Mouse (Mus musculus) midbrain, embryonic 11.5 days (tissue): Measurements from ENCODE around the gene Mfrp. TPM values are rescaled to one million over a fixed set of nuclear protein-coding genes. Genes with fewer than 3 reads are reported as not detected.

ENCODE experiments used
- ATAC-seq: fragments of 200-750 bp; cut with Nextera tagmentation; 2 replicates; pipeline ENCODE4 v1.8.0; 2017; ENCODE audit warnings: moderate TSS enrichment, moderate library complexity; ENCODE audit not compliant: low FRiP score
- DNase-seq: peaks from one replicate; pipeline ENCODE4 v3.0.0; 2015; ENCODE audit warnings: low spot score; ENCODE audit errors: missing footprints
- H3K27ac ChIP-seq: fragments of 300-500 bp; sonication (generic); 2 replicates; pipeline ENCODE4 v1.5.1; 2014; ENCODE audit warnings: low read depth, low read length
- H3K27me3 ChIP-seq: fragments of 300-500 bp; sonication (generic); 2 replicates; pipeline ENCODE4 v1.6.1; 2014; ENCODE audit warnings: mild to moderate bottlenecking, low read length, moderate library complexity, mixed read lengths; ENCODE audit not compliant: control insufficient read depth, insufficient read depth
- H3K36me3 ChIP-seq: fragments of 300-500 bp; sonication (generic); 2 replicates; pipeline ENCODE4 v1.6.1; 2014; ENCODE audit warnings: mild to moderate bottlenecking, low read length, moderate library complexity, mixed read lengths; ENCODE audit not compliant: control insufficient read depth, insufficient read depth
- H3K4me1 ChIP-seq: fragments of 300-500 bp; sonication (generic); 2 replicates; pipeline ENCODE4 v1.6.1; 2014; ENCODE audit warnings: low read length; ENCODE audit not compliant: control insufficient read depth, insufficient read depth
- H3K4me2 ChIP-seq: fragments of 300-500 bp; sonication (generic); 2 replicates; pipeline ENCODE4 v1.6.1; 2014; ENCODE audit warnings: mild to moderate bottlenecking, moderate library complexity
- H3K4me3 ChIP-seq: fragments of 300-500 bp; sonication (generic); 2 replicates; pipeline ENCODE4 v1.5.1; 2014; ENCODE audit warnings: low read depth, low read length
- H3K9ac ChIP-seq: fragments of 300-500 bp; sonication (generic); 2 replicates; pipeline ENCODE4 v1.6.1; 2014; ENCODE audit warnings: low read length
- H3K9me3 ChIP-seq: fragments of 300-500 bp; sonication (generic); 2 replicates; pipeline ENCODE4 v1.6.1; 2016; ENCODE audit warnings: low read length; ENCODE audit not compliant: control insufficient read depth
- WGBS: fragments of 180-500 bp; shearing (Covaris S2); extraction: QIAGEN DNeasy Blood & Tissue Kit; methylation state at CpG from one replicate; pipeline ENCODE4 v1.1.7; 2014; 5-methylcytosine and 5-hydroxymethylcytosine counted together
- polyA plus RNA-seq: library from polyadenylated mRNA; unstranded; fragments of >200 nt; fragmentation: Nextera tagmentation; extraction: Ambion mirVana; gene quantifications from 2 replicates; pipeline ENCODE4 v1.2.1, GENCODE M21; 2014

Mfrp gene
- polyA plus RNA-seq, 1 experiment from 2014 or later: not detected

GRCm38 (mm10) chr9:44093612-44094503, 7.7 kb upstream of the Mfrp start:
- Histone ChIP-seq H3K9ac (no peak overlapping the region), H3K27me3 (no peaks in the 10 kb centered on the region), H3K9me3 (no peaks in the 10 kb centered on the region), H3K4me3 (no peak overlapping the region), H3K36me3 (no peaks in the 10 kb centered on the region; the same call in 1 of the 2 replicates), H3K4me2 (peak overlapping the region; percentile 29), H3K4me1 (peaks cover 15% of the 10 kb centered on the region), H3K27ac (no peak overlapping the region)
- peak; percentile 73 for ATAC-seq
- WGBS: 33% methylated on average over 24 of the region's 24 CpGs
- DNase-seq: peak; percentile 94

DNA sequence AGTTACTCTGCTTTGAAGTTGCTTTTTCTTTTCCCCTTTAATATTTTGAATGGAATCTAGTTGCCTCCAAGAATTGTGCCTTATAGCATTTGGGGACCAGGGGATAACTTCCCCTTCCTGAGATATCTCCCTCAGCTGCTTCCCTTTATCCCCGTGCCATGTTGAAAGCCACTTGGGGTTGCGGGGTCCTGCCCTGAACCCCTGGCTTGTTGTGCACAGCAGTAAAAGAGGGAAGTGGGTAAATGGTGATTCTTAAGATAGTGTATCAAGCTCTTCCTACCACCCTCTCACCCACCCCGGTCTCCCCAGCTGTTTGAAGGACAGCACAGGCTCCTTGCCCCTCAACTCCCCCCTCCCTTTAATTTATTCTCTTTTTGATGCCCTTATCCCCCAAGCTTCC, 6.8 kb upstream of the Mfrp start:
- Histone ChIP-seq H3K9me3 (no peaks in the 10 kb centered on the region), H3K9ac (no peak overlapping the region), H3K36me3 (no peaks in the 10 kb centered on the region; the same call in 1 of the 2 replicates), H3K27ac (no peak overlapping the region), H3K4me1 (peaks cover 15% of the 10 kb centered on the region), H3K4me2 (no peak overlapping the region), H3K4me3 (no peak overlapping the region), H3K27me3 (no peaks in the 10 kb centered on the region)
- ATAC-seq (no peak), DNase-seq (no peak)
- WGBS: 71% methylated on average over 3 of the region's 3 CpGs

DNA sequence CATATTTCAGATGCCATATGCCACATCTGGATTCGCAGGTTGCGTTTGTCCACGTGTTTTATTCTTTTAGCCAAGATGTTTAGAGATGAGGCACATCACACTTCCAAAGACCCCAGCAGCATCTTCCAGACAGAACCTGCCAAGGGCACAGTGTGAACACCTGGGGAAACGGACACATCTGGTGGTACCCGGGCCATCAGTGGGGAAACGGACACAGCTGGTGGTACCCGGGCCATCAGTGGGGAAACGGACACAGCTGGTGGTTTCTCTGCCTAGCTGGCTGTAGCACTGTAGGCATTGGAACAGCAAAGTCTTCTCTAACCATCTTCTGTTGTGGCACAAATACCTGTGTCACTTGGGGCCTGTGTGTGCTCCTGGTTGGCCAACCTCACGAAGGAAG, 5.7 kb upstream of the Mfrp start:
- Histone ChIP-seq H3K9me3 (no peaks in the 10 kb centered on the region), H3K4me2 (no peak overlapping the region), H3K4me1 (peaks cover 15% of the 10 kb centered on the region), H3K9ac (no peak overlapping the region), H3K27ac (no peak overlapping the region), H3K27me3 (no peaks in the 10 kb centered on the region), H3K4me3 (no peak overlapping the region), H3K36me3 (no peaks in the 10 kb centered on the region; the same call in 1 of the 2 replicates)
- 91% methylated on average over 9 of the region's 9 CpGs for WGBS
- ATAC-seq (no peak), DNase-seq (no peak)

DNA sequence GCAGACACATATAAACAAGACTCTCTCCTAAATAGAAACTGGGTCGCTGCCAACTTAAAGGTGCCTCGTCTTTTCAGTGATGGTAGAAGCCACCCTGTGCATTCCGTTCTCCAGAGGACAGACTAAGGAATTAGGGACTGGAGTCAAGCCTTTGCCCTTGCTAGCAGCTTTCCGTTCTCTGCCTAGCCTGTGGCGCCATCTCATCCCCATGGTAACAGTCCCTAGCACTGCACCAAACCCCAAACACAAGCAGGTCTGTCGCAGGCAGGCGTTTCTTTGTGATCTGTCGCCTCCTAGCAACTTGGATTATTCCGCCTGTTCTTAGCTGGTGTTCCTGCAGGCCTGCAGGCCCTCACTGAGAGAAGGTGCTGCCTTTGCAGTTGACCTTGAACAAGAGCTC, 5.0 kb upstream of the Mfrp start:
- 11% methylated on average over 9 of the region's 9 CpGs for WGBS
- H3K9ac ChIP-seq: 0 out of 2 replicates have a peak overlapping the region, but pooled peaks have one; percentile 16

DNA sequence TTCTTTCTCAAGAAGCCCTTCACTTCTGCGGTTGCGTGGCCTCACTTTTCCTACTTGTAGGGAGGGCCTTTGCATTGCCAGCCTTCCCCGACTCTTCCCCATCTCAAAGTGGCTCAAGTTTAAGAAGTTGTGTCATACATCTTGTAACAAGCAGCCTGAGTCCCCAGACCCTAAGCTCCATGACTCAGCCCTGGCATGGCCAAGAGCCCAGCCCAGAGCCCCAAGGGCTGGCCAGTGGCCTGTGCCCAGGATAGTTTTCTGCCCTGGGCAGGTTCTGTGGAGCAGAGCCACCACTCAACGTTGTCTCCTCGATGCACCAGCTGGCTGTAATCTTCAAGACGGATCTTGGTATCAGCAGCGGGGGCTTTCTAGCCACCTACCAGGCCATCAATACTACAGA, 3.4 kb downstream of the Mfrp start:
- WGBS: 89% methylated on average over 7 of the region's 7 CpGs
- Histone ChIP-seq H3K4me3 (no peak overlapping the region), H3K27ac (no peak overlapping the region), H3K9ac (no peak overlapping the region), H3K36me3 (peaks cover 5% of the 10 kb centered on the region; the same call in 1 of the 2 replicates), H3K4me2 (no peak overlapping the region), H3K4me1 (peaks cover 39% of the 10 kb centered on the region), H3K27me3 (no peaks in the 10 kb centered on the region), H3K9me3 (no peaks in the 10 kb centered on the region)
- DNase-seq (no peak), ATAC-seq (no peak)

More for the DNA sequence above, 5.0 kb upstream of the Mfrp start:
- Histone ChIP-seq H3K4me2 (no peak overlapping the region), H3K4me1 (peaks cover 16% of the 10 kb centered on the region), H3K36me3 (no peaks in the 10 kb centered on the region; the same call in 1 of the 2 replicates), H3K9me3 (no peaks in the 10 kb centered on the region), H3K27me3 (no peaks in the 10 kb centered on the region), H3K27ac (no peak overlapping the region), H3K4me3 (no peak overlapping the region)
- ATAC-seq: peak; percentile 66
- no peak for DNase-seq

DNA sequence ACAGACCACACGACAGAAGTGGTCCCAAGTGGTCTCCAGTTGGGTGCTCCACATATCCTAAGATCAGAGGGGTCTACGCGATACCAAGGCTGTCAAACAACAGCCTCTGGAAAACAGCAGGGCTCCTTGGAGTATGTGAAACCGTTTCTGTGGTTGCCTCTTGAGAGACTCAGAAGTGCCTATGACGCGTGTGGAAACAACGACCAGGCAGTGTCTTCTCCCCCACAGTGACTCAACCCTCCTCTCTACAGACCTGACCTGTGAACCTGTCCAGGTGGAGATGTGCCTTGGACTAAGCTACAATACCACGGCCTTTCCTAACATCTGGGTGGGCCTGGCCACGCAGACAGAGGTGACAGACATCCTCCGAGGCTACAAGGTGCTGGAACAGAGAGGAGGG, 4.3 kb downstream of the Mfrp start:
- Histone ChIP-seq H3K4me3 (no peak overlapping the region), H3K27me3 (no peaks in the 10 kb centered on the region), H3K27ac (no peak overlapping the region), H3K4me1 (peaks cover 46% of the 10 kb centered on the region), H3K4me2 (no peak overlapping the region), H3K9ac (no peak overlapping the region), H3K36me3 (peaks cover 5% of the 10 kb centered on the region; the same call in 1 of the 2 replicates), H3K9me3 (no peaks in the 10 kb centered on the region)
- DNase-seq: no peak
- WGBS: 85% methylated on average over 10 of the region's 10 CpGs
- no peak for ATAC-seq

DNA sequence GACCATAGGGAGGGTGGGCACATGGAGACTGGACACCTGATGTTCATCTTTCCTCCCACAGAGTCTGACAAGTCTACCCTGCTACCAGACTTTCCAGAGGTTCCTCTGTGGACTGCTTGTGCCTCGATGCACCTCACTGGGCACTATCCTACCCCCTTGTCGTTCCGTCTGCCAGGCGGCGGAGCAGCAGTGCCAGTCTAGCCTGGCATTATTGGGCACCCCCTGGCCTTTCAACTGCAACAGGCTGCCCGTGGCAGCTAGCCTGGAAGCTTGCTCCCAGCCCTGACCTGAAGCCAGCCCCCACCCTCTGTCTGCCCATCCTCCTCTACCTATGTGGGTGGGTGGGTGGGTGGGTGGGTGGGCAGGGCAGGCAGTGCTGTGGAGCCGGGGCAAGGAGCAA, 4.7 kb downstream of the Mfrp start:
- Histone ChIP-seq H3K4me1 (peaks cover 46% of the 10 kb centered on the region), H3K4me2 (no peak overlapping the region), H3K4me3 (no peak overlapping the region), H3K27me3 (no peaks in the 10 kb centered on the region), H3K27ac (no peak overlapping the region), H3K36me3 (peaks cover 5% of the 10 kb centered on the region; the same call in 1 of the 2 replicates), H3K9ac (no peak overlapping the region), H3K9me3 (no peaks in the 10 kb centered on the region)
- 97% methylated on average over 7 of the region's 7 CpGs for WGBS
- DNase-seq (no peak), ATAC-seq (no peak)

- H3K4me1 ChIP-seq: peaks cover 45% of the 10 kb centered on the region
- DNase-seq (no peak), ATAC-seq (no peak)
- H3K4me2 ChIP-seq: peak overlapping the region; percentile 11; the same call in 1 of the 2 replicates
- H3K9ac ChIP-seq: no peak overlapping the region
- no peak overlapping the region for H3K27ac ChIP-seq
- no peak overlapping the region for H3K4me3 ChIP-seq
- no peaks in the 10 kb centered on the region for H3K9me3 ChIP-seq
- 58% methylated on average over 4 of the region's 4 CpGs for WGBS
- peaks cover 5% of the 10 kb centered on the region; the same call in 1 of the 2 replicates for H3K36me3 ChIP-seq
- H3K27me3 ChIP-seq: no peaks in the 10 kb centered on the region
Observed at GRCm38 (mm10) chr9:44106596-44106995, 5.1 kb downstream of the Mfrp start.

GRCm38 (mm10) chr9:44107110-44107509, 5.6 kb downstream of the Mfrp start, which contains the start of gene C1qtnf5:
Gene C1qtnf5, plus strand, starts transcription at chr9:44107245.
- H3K36me3 ChIP-seq: peaks cover 5% of the 10 kb centered on the region; the same call in 1 of the 2 replicates
- no peaks in the 10 kb centered on the region for H3K9me3 ChIP-seq
- H3K9ac ChIP-seq: peak within 1 kb of the TSS; percentile 44
- H3K27ac ChIP-seq: no peak within 1 kb of the TSS; the same call in 1 of the 2 replicates
- WGBS: 23% methylated on average over 8 of the region's 8 CpGs
- H3K27me3 ChIP-seq: no peaks in the 10 kb centered on the region
- H3K4me2 ChIP-seq: peak within 1 kb of the TSS; percentile 34
- no peak within 1 kb of the TSS; the same call in 1 of the 2 replicates for H3K4me3 ChIP-seq
- peak; percentile 33; the same call in 1 of the 2 replicates for ATAC-seq
- DNase-seq: no peak
- peaks cover 42% of the 10 kb centered on the region for H3K4me1 ChIP-seq
